ENCODE assay signal across 24 mouse cellular contexts in the genomic region with DNA sequence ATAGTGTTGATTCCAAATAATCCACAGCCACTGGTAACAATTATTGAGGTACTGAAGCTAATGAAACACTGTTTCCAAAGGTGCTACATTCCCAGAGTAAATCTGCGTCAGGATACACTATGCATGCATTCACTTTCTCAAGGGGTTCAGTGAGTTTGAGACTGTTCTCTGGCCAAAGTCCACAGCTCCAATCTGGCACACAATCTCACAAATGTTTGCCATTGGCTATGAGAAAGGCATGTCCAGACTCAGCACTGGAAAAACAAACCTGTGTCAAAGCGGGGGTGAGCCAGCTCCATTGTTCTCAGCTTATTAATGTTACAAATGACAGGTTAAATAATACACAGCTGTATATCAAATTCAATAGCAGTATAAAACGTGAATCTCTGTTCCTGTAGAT. TPM values are rescaled to one million over a fixed set of nuclear protein-coding genes. Genes with fewer than 3 reads are reported as not detected.
DNase-seq lines count a peak whose midpoint lies in the region; ATAC-seq and TF ChIP-seq lines count a peak whose summit lies in the region.
"Had no signal": no experiment of that assay in that cellular context is flagged by ENCODE, and none has a peak within 500 bp of the region (broad histone marks: within the 10 kb centered on the region; RNA-seq: fewer than 3 reads in every experiment).

No protein-coding gene starts in this region.

- no peak for ATAC-seq in liver, embryonic 12.5 days
- peak; percentile 63; the same call in 1 of the 2 replicates for ATAC-seq in intestine, postnatal 0 days
- ATAC-seq in inflammation-experienced regulatory T-cells, adult 6 months, result no peak
- ATAC-seq: forebrain, embryonic 13.5 days had no signal

- no peak overlapping the region for H3K4me2 ChIP-seq in liver, embryonic 12.5 days
- H3K4me2 ChIP-seq in intestine, postnatal 0 days (replicated peaks; ENCODE audit: low read depth), result no peak overlapping the region
- H3K4me2 ChIP-seq: forebrain, embryonic 13.5 days; heart, embryonic 15.5 days; hindbrain, embryonic 13.5 days; limb, embryonic 13.5 days; lung, embryonic 15.5 days; midbrain, embryonic 11.5 days had no signal

- 15% methylated on average over 3 of the region's 3 CpGs for WGBS in liver, adult 2 months
- 50% methylated on average over 3 of the region's 3 CpGs for WGBS in liver, embryonic 12.5 days (ENCODE audit: insufficient replicate concordance)
- WGBS in intestine, postnatal 0 days, result 35% methylated on average over 3 of the region's 3 CpGs

- no peak overlapping the region for H3K4me3 ChIP-seq in liver, adult 2 months (ENCODE audit: insufficient read depth, low read depth, low read length)
- H3K4me3 ChIP-seq in liver, embryonic 12.5 days, result no peak overlapping the region
- H3K4me3 ChIP-seq in intestine, postnatal 0 days (ENCODE audit: low read depth, low read length), result no peak overlapping the region
- H3K4me3 ChIP-seq: forebrain, embryonic 13.5 days; heart, embryonic 15.5 days; hindbrain, embryonic 13.5 days; layer of hippocampus, adult 2 months; left cerebral cortex, adult 2 months; limb, embryonic 13.5 days; lung, embryonic 15.5 days; myocyte had no signal

- H3K9me3 ChIP-seq in liver, embryonic 12.5 days (replicated peaks), result no peaks in the 10 kb centered on the region
- H3K9me3 ChIP-seq in intestine, postnatal 0 days (ENCODE audit: control insufficient read depth), result no peaks in the 10 kb centered on the region
- H3K9me3 ChIP-seq: forebrain, embryonic 13.5 days; G1E; heart, embryonic 15.5 days; hindbrain, embryonic 13.5 days; limb, embryonic 13.5 days; lung, embryonic 15.5 days had no signal

- H3K36me3 ChIP-seq in liver, adult 2 months (ENCODE audit: control insufficient read depth, insufficient read depth, low read length), result no peaks in the 10 kb centered on the region
- no peaks in the 10 kb centered on the region for H3K36me3 ChIP-seq in liver, embryonic 12.5 days
- no peaks in the 10 kb centered on the region for H3K36me3 ChIP-seq in intestine, postnatal 0 days (ENCODE audit: control insufficient read depth, insufficient read depth)
- H3K36me3 ChIP-seq: G1E; heart, embryonic 15.5 days; hindbrain, embryonic 13.5 days; limb, embryonic 13.5 days; lung, embryonic 15.5 days had no signal

- no peaks in the 10 kb centered on the region for H3K27me3 ChIP-seq in liver, adult 2 months (ENCODE audit: control insufficient read depth, insufficient read depth, low read length)
- H3K27me3 ChIP-seq in liver, embryonic 12.5 days (replicated peaks), result no peaks in the 10 kb centered on the region
- H3K27me3 ChIP-seq in intestine, postnatal 0 days (replicated peaks; ENCODE audit: control insufficient read depth, insufficient read depth, low read length), result no peaks in the 10 kb centered on the region
- H3K27me3 ChIP-seq: forebrain, embryonic 13.5 days; heart, embryonic 15.5 days; hindbrain, embryonic 13.5 days; limb, embryonic 13.5 days; lung, embryonic 15.5 days had no signal

- no peaks in the 10 kb centered on the region for H3K79me2 ChIP-seq in liver, adult 2 months (ENCODE audit: control insufficient read depth, insufficient read depth, low read length)

- TF ChIP-seq CTCF in liver, adult 2 months (IDR thresholded peaks at IDR 0.05; ENCODE audit: low read depth, low read length), result no peak
- no peak for TF ChIP-seq CTCF in intestine, postnatal 0 days (IDR thresholded peaks at IDR 0.05; ENCODE audit: low read depth)

- H3K4me1 ChIP-seq in liver, adult 2 months (ENCODE audit: control insufficient read depth, insufficient read depth, low read length), result peaks cover 2% of the 10 kb centered on the region; the same call in 1 of the 2 replicates
- H3K4me1 ChIP-seq in liver, embryonic 12.5 days, result no peaks in the 10 kb centered on the region
- no peaks in the 10 kb centered on the region for H3K4me1 ChIP-seq in intestine, postnatal 0 days (replicated peaks; ENCODE audit: control insufficient read depth, insufficient read depth, low read length)
- H3K4me1 ChIP-seq: heart, embryonic 15.5 days; hindbrain, embryonic 13.5 days; lung, embryonic 15.5 days had no signal

- H3K9ac ChIP-seq in liver, adult 2 months (ENCODE audit: low read depth, low read length), result no peak overlapping the region
- H3K9ac ChIP-seq in liver, embryonic 12.5 days, result no peak overlapping the region
- H3K9ac ChIP-seq in intestine, postnatal 0 days (ENCODE audit: low read depth, low read length), result no peak overlapping the region
- H3K9ac ChIP-seq: forebrain, embryonic 13.5 days; heart, embryonic 15.5 days; hindbrain, embryonic 13.5 days; limb, embryonic 13.5 days; lung, embryonic 15.5 days had no signal

- H3K27ac ChIP-seq in liver, adult 2 months (replicated peaks; ENCODE audit: insufficient read depth, low read depth, low read length), result no peak overlapping the region
- no peak overlapping the region for H3K27ac ChIP-seq in liver, embryonic 12.5 days
- H3K27ac ChIP-seq in intestine, postnatal 0 days (ENCODE audit: low read depth, low read length), result no peak overlapping the region
- H3K27ac ChIP-seq: forebrain, embryonic 13.5 days; heart, embryonic 15.5 days; hindbrain, embryonic 13.5 days; layer of hippocampus, adult 2 months; left cerebral cortex, adult 2 months; limb, embryonic 13.5 days; lung, embryonic 15.5 days had no signal

- DNase-seq in liver, adult 2 months (ENCODE audit: extremely low read depth, low read depth, low spot score), result peak; percentile 67
- peak; percentile 80 for DNase-seq in gonadal fat pad, adult 2 months (ENCODE audit: low read depth)
- peak; percentile 63 to 72 for DNase-seq in kidney, postnatal 36 days
- no peak for DNase-seq in spleen, postnatal 14 days (ENCODE audit: low spot score in 2 of 2)
- DNase-seq: adrenal gland, adult 8-10 months; cerebellum, adult 11-12 months; heart, adult 18-20 months; thymus, postnatal 4 days had no signal

- no peak for TF ChIP-seq POLR2A in liver, adult 2 months (IDR thresholded peaks at IDR 0.05; ENCODE audit: extremely low read depth, insufficient read depth, low read length)

RNA-seq across cellular contexts. Expression of gene Taar4, which starts 1.2 kb away (rescaled TPM):
- total RNA-seq in liver, adult 2 months (2014; rRNA removed), result not detected in 2 replicates
- not detected in 2 replicates for polyA plus RNA-seq in liver, adult 2 months (2012; rRNA removed)
- polyA plus RNA-seq in liver, embryonic 12.5 days (2016; fragmentation: Nextera tagmentation; extraction: Ambion mirVana), result not detected in 2 replicates
- 0.14 TPM in 1 of 2 replicates, not detected in the other for polyA plus RNA-seq in gonadal fat pad, adult 2 months (2012; rRNA removed)
- not detected in 2 replicates for polyA plus RNA-seq in intestine, postnatal 0 days (2015; fragmentation: Nextera tagmentation; extraction: Ambion mirVana)
- not detected for polyA plus RNA-seq in inflammation-experienced regulatory T-cells, adult 6 months (2017; shearing (Covaris generic))
- total RNA-seq: adrenal gland, adult 8-10 months; G1E; heart, adult 18-20 months; layer of hippocampus, adult 2 months; left cerebral cortex, adult 2 months; neutrophil, adult 5-6 weeks had no signal
- polyA plus RNA-seq: brain, embryonic 14.5 days; forebrain, embryonic 13.5 days; G1E; heart, embryonic 15.5 days; hindbrain, embryonic 13.5 days; limb, embryonic 13.5 days; lung, embryonic 15.5 days; midbrain, embryonic 11.5 days; myocyte; testis, adult 2 months had no signal

RNA-seq across cellular contexts. Expression of gene Taar3, which starts 9.7 kb away (rescaled TPM):
- total RNA-seq in liver, adult 2 months (2014; rRNA removed), result not detected in 2 replicates
- polyA plus RNA-seq in liver, adult 2 months (2012; rRNA removed), result not detected in 2 replicates
- polyA plus RNA-seq in liver, embryonic 12.5 days (2016; fragmentation: Nextera tagmentation; extraction: Ambion mirVana), result not detected in 2 replicates
- polyA plus RNA-seq in gonadal fat pad, adult 2 months (2012; rRNA removed), result not detected in 2 replicates
- polyA plus RNA-seq in intestine, postnatal 0 days (2015; fragmentation: Nextera tagmentation; extraction: Ambion mirVana), result not detected in 2 replicates
- not detected for polyA plus RNA-seq in inflammation-experienced regulatory T-cells, adult 6 months (2017; shearing (Covaris generic))
- total RNA-seq: adrenal gland, adult 8-10 months; heart, adult 18-20 months; layer of hippocampus, adult 2 months; left cerebral cortex, adult 2 months; neutrophil, adult 5-6 weeks had no signal
- polyA plus RNA-seq: brain, embryonic 14.5 days; forebrain, embryonic 13.5 days; G1E; heart, embryonic 15.5 days; hindbrain, embryonic 13.5 days; limb, embryonic 13.5 days; lung, embryonic 15.5 days; midbrain, embryonic 11.5 days; myocyte; testis, adult 2 months had no signal

RNA-seq across cellular contexts. Expression of gene Taar5, which starts 11.4 kb away (rescaled TPM):
- not detected in 2 replicates for total RNA-seq in liver, adult 2 months (2014; rRNA removed)
- polyA plus RNA-seq in liver, adult 2 months (2012; rRNA removed), result not detected in 2 replicates
- polyA plus RNA-seq in liver, embryonic 12.5 days (2016; fragmentation: Nextera tagmentation; extraction: Ambion mirVana), result not detected in 2 replicates
- not detected in 2 replicates for polyA plus RNA-seq in gonadal fat pad, adult 2 months (2012; rRNA removed)
- polyA plus RNA-seq in intestine, postnatal 0 days (2015; fragmentation: Nextera tagmentation; extraction: Ambion mirVana), result not detected in 2 replicates
- not detected for polyA plus RNA-seq in inflammation-experienced regulatory T-cells, adult 6 months (2017; shearing (Covaris generic))
- total RNA-seq: adrenal gland, adult 8-10 months; heart, adult 18-20 months; layer of hippocampus, adult 2 months; left cerebral cortex, adult 2 months; neutrophil, adult 5-6 weeks had no signal
- polyA plus RNA-seq: brain, embryonic 14.5 days; forebrain, embryonic 13.5 days; G1E; heart, embryonic 15.5 days; hindbrain, embryonic 13.5 days; limb, embryonic 13.5 days; lung, embryonic 15.5 days; midbrain, embryonic 11.5 days; myocyte; testis, adult 2 months had no signal

RNA-seq across cellular contexts. Expression of gene Taar2, which starts 20.7 kb away (rescaled TPM):
- not detected in 2 replicates for total RNA-seq in liver, adult 2 months (2014; rRNA removed)
- polyA plus RNA-seq in liver, adult 2 months (2012; rRNA removed), result not detected in 2 replicates
- not detected in 2 replicates for polyA plus RNA-seq in liver, embryonic 12.5 days (2016; fragmentation: Nextera tagmentation; extraction: Ambion mirVana)
- not detected in 2 replicates for polyA plus RNA-seq in gonadal fat pad, adult 2 months (2012; rRNA removed)
- polyA plus RNA-seq in intestine, postnatal 0 days (2015; fragmentation: Nextera tagmentation; extraction: Ambion mirVana), result not detected in 2 replicates
- polyA plus RNA-seq in inflammation-experienced regulatory T-cells, adult 6 months (2017; shearing (Covaris generic)), result not detected
- total RNA-seq: adrenal gland, adult 8-10 months; G1E; heart, adult 18-20 months; layer of hippocampus, adult 2 months; left cerebral cortex, adult 2 months; neutrophil, adult 5-6 weeks had no signal
- polyA plus RNA-seq: forebrain, embryonic 13.5 days; G1E; heart, embryonic 15.5 days; hindbrain, embryonic 13.5 days; limb, embryonic 13.5 days; lung, embryonic 15.5 days; midbrain, embryonic 11.5 days; myocyte; testis, adult 2 months had no signal

RNA-seq across cellular contexts. Expression of gene Taar6, which starts 26.4 kb away (rescaled TPM):
- total RNA-seq in liver, adult 2 months (2014; rRNA removed), result not detected in 2 replicates
- not detected in 2 replicates for polyA plus RNA-seq in liver, adult 2 months (2012; rRNA removed)
- polyA plus RNA-seq in liver, embryonic 12.5 days (2016; fragmentation: Nextera tagmentation; extraction: Ambion mirVana), result not detected in 2 replicates
- not detected in 2 replicates for polyA plus RNA-seq in gonadal fat pad, adult 2 months (2012; rRNA removed)
- polyA plus RNA-seq in intestine, postnatal 0 days (2015; fragmentation: Nextera tagmentation; extraction: Ambion mirVana), result not detected in 2 replicates
- not detected for polyA plus RNA-seq in inflammation-experienced regulatory T-cells, adult 6 months (2017; shearing (Covaris generic))
- total RNA-seq: adrenal gland, adult 8-10 months; G1E; heart, adult 18-20 months; layer of hippocampus, adult 2 months; left cerebral cortex, adult 2 months; neutrophil, adult 5-6 weeks had no signal
- polyA plus RNA-seq: brain, embryonic 14.5 days; forebrain, embryonic 13.5 days; G1E; heart, embryonic 15.5 days; hindbrain, embryonic 13.5 days; limb, embryonic 13.5 days; lung, embryonic 15.5 days; midbrain, embryonic 11.5 days; myocyte; testis, adult 2 months had no signal

Comparison
In these comparisons a context has a peak if more than half of its experiments do, and no peak if none do; other contexts are left out.
1. DNase-seq: peak in liver, adult 2 months (single experiment), gonadal fat pad, adult 2 months (single experiment) and kidney, postnatal 36 days (2 of 2); none in spleen, postnatal 14 days (0 of 2).